Comparison of ENCODE assay signal across 13 mouse cellular contexts in the genomic region with DNA sequence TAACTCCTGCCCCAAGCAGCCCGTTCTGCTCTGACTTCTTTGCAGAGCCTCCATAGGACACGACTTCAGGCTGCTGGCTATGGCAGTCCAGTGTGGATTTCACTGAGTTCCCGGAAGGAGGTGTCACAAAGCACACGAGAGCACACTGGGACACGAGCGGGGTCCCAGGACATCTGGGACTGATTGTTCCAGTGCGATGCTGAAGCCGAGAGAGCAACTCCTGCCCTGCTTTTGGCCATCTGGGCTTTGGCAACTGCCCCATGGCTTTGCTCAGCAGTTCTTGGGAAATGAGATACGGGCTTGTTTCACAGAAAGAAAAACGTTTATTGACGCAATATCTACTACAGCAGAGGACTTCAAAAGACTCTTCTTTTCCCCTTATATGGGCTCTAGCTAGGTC. TPM values are rescaled to one million over a fixed set of nuclear protein-coding genes. Genes with fewer than 3 reads are reported as not detected.
DNase-seq lines count a peak whose midpoint lies in the region; ATAC-seq and TF ChIP-seq lines count a peak whose summit lies in the region.
"Had no signal": no experiment of that assay in that cellular context is flagged by ENCODE, and none has a peak within 500 bp of the region (broad histone marks: within the 10 kb centered on the region; RNA-seq: fewer than 3 reads in every experiment).

No protein-coding gene starts in this region.

- H3K27me3 ChIP-seq in limb, embryonic 12.5 days, result no peaks in the 10 kb centered on the region
- H3K27me3 ChIP-seq in midbrain, postnatal 0 days (ENCODE audit: insufficient read depth, low read length), result no peaks in the 10 kb centered on the region
- H3K27me3 ChIP-seq: forebrain, embryonic 13.5 days; intestine, embryonic 15.5 days; lung, embryonic 15.5 days; neural tube, embryonic 12.5 days had no signal

- peaks cover 5% of the 10 kb centered on the region; the same call in 1 of the 2 replicates for H3K4me1 ChIP-seq in limb, embryonic 12.5 days (replicated peaks)
- no peaks in the 10 kb centered on the region for H3K4me1 ChIP-seq in midbrain, postnatal 0 days (ENCODE audit: insufficient read depth, low read length)
- H3K4me1 ChIP-seq: forebrain, embryonic 13.5 days; intestine, embryonic 15.5 days; lung, embryonic 15.5 days; neural tube, embryonic 12.5 days had no signal

- DNase-seq in cerebellum, postnatal 10 days, result peak; percentile 32 to 52
- peak; percentile 24 for DNase-seq in embryo, embryonic 10.5 days (ENCODE audit: low spot score)
- DNase-seq in heart, adult 8-10 months (ENCODE audit: low spot score), result peak; percentile 41
- no peak for DNase-seq in midbrain, postnatal 0 days (ENCODE audit: low spot score)
- DNase-seq in left cerebral cortex, adult 11 months (ENCODE audit: low spot score), result no peak
- no peak for DNase-seq in cerebellum, postnatal 25 days

- H3K4me2 ChIP-seq in limb, embryonic 12.5 days, result peak overlapping the region; percentile 21; the same call in 1 of the 2 replicates
- no peak overlapping the region for H3K4me2 ChIP-seq in midbrain, postnatal 0 days (ENCODE audit: low read depth, low read length, poor library complexity, severe bottlenecking)
- H3K4me2 ChIP-seq: forebrain, embryonic 13.5 days; intestine, embryonic 15.5 days; lung, embryonic 15.5 days; neural tube, embryonic 12.5 days had no signal

- H3K27ac ChIP-seq in limb, embryonic 12.5 days, result no peak overlapping the region
- H3K27ac ChIP-seq in midbrain, postnatal 0 days (ENCODE audit: low read depth, low read length), result no peak overlapping the region
- H3K27ac ChIP-seq: forebrain, embryonic 13.5 days; intestine, embryonic 15.5 days; lung, embryonic 15.5 days; neural tube, embryonic 12.5 days had no signal

- H3K36me3 ChIP-seq in limb, embryonic 12.5 days, result no peaks in the 10 kb centered on the region
- H3K36me3 ChIP-seq in midbrain, postnatal 0 days (ENCODE audit: insufficient read depth, low read length), result no peaks in the 10 kb centered on the region
- H3K36me3 ChIP-seq: intestine, embryonic 15.5 days; lung, embryonic 15.5 days; neural tube, embryonic 12.5 days had no signal

- no peak overlapping the region for H3K4me3 ChIP-seq in limb, embryonic 12.5 days (replicated peaks)
- H3K4me3 ChIP-seq in midbrain, postnatal 0 days (ENCODE audit: low read depth, low read length), result no peak overlapping the region
- H3K4me3 ChIP-seq: forebrain, embryonic 13.5 days; intestine, embryonic 15.5 days; lung, embryonic 15.5 days; neural tube, embryonic 12.5 days had no signal

- no peak overlapping the region; the same call in 1 of the 2 replicates for H3K9ac ChIP-seq in limb, embryonic 12.5 days (replicated peaks)
- H3K9ac ChIP-seq in midbrain, postnatal 0 days (replicated peaks; ENCODE audit: low read length, poor library complexity, severe bottlenecking), result no peak overlapping the region
- H3K9ac ChIP-seq: forebrain, embryonic 13.5 days; intestine, embryonic 15.5 days; lung, embryonic 15.5 days; neural tube, embryonic 12.5 days had no signal

- 20% methylated on average over 11 of the region's 11 CpGs for WGBS in limb, embryonic 12.5 days
- WGBS in midbrain, postnatal 0 days, result 83% methylated on average over 11 of the region's 11 CpGs

- no peaks in the 10 kb centered on the region for H3K9me3 ChIP-seq in limb, embryonic 12.5 days
- H3K9me3 ChIP-seq in midbrain, postnatal 0 days (ENCODE audit: low read length), result no peaks in the 10 kb centered on the region
- H3K9me3 ChIP-seq: forebrain, embryonic 13.5 days; intestine, embryonic 15.5 days; lung, embryonic 15.5 days; neural tube, embryonic 12.5 days had no signal

- no peak for ATAC-seq in cerebellum, adult (ENCODE audit: insufficient number of reproducible peaks, low FRiP score, low TSS enrichment)
- no peak for ATAC-seq in limb, embryonic 12.5 days (ENCODE audit: insufficient number of reproducible peaks, insufficient read depth, low FRiP score, low TSS enrichment, low read depth)
- no peak for ATAC-seq in midbrain, postnatal 0 days (ENCODE audit: low FRiP score)
- ATAC-seq: forebrain, embryonic 13.5 days; intestine, embryonic 15.5 days; Patski had no signal

- TF ChIP-seq CTCF in midbrain, postnatal 0 days (IDR thresholded peaks at IDR 0.05), result no peak

RNA-seq across cellular contexts. Expression of a gene that starts 20.3 kb away (rescaled TPM):
- 10 to 100 TPM in 1 of 4 experiments, 1 to 10 TPM in 3; 7.7 to 10.3 (median 8.3) TPM for total RNA-seq in heart, adult 8-10 months (2022)
- polyA plus RNA-seq in limb, embryonic 12.5 days (2016; fragmentation: Nextera tagmentation; extraction: Ambion mirVana), result 43.1 and 45.5 TPM in 2 replicates
- 15.5 and 18.4 TPM in 2 replicates for total RNA-seq in midbrain, postnatal 0 days (2014; rRNA removed)
- polyA plus RNA-seq in midbrain, postnatal 0 days (2015; fragmentation: Nextera tagmentation; extraction: Ambion mirVana), result 18.1 TPM in 2 replicates

RNA-seq across cellular contexts. Expression of a gene that starts 20.4 kb away (rescaled TPM):
- total RNA-seq in heart, adult 8-10 months (2022), result 10 to 100 TPM; 16.9 to 20.8 (median 19.0) TPM
- polyA plus RNA-seq in limb, embryonic 12.5 days (2016; fragmentation: Nextera tagmentation; extraction: Ambion mirVana), result 125 and 136 TPM in 2 replicates
- total RNA-seq in midbrain, postnatal 0 days (2014; rRNA removed), result 6.1 and 9.5 TPM in 2 replicates
- polyA plus RNA-seq in midbrain, postnatal 0 days (2015; fragmentation: Nextera tagmentation; extraction: Ambion mirVana), result 44.2 and 52.7 TPM in 2 replicates

RNA-seq across cellular contexts. Expression of a gene that starts 35.8 kb away (rescaled TPM):
- total RNA-seq in heart, adult 8-10 months (2022), result 10 to 100 TPM; 32.7 to 37.0 (median 35.8) TPM
- polyA plus RNA-seq in limb, embryonic 12.5 days (2016; fragmentation: Nextera tagmentation; extraction: Ambion mirVana), result 15.3 and 17.2 TPM in 2 replicates
- 3.9 and 6.8 TPM in 2 replicates for total RNA-seq in midbrain, postnatal 0 days (2014; rRNA removed)
- 11.6 and 15.5 TPM in 2 replicates for polyA plus RNA-seq in midbrain, postnatal 0 days (2015; fragmentation: Nextera tagmentation; extraction: Ambion mirVana)

RNA-seq across cellular contexts. Expression of a gene that starts 52.4 kb away (rescaled TPM):
- total RNA-seq in heart, adult 8-10 months (2022), result not detected
- polyA plus RNA-seq in limb, embryonic 12.5 days (2016; fragmentation: Nextera tagmentation; extraction: Ambion mirVana), result not detected in 2 replicates
- not detected in 2 replicates for total RNA-seq in midbrain, postnatal 0 days (2014; rRNA removed)
- not detected in 2 replicates for polyA plus RNA-seq in midbrain, postnatal 0 days (2015; fragmentation: Nextera tagmentation; extraction: Ambion mirVana)
- polyA plus RNA-seq: forebrain, embryonic 13.5 days; intestine, embryonic 15.5 days; lung, embryonic 15.5 days; neural tube, embryonic 12.5 days; Patski had no signal

Comparison
In these comparisons a context has a peak if more than half of its experiments do, and no peak if none do; other contexts are left out.
1. DNase-seq: peak in cerebellum, postnatal 10 days (2 of 2), embryo, embryonic 10.5 days (single experiment) and heart, adult 8-10 months (single experiment); none in midbrain, postnatal 0 days (single experiment), left cerebral cortex, adult 11 months (single experiment) and cerebellum, postnatal 25 days (0 of 2).